Mouse (Mus musculus) mouse embryonic stem cell (cell line): ENCODE data around the gene Hist1h2bh.
"Not testable (repeated sequence)": the region's sequence is repeated elsewhere in the genome, so short reads cannot be mapped to it uniquely, and the experiment has no call there.

Experiments used
- in situ Hi-C, 2 experiments: fragments of 300-500 bp; cut with MboI; formaldehyde crosslinking; loops; 1 replicate in 1 of 2; 3 replicates in 1 of 2; pipeline ENCODE4 v1.14.3; 2019 to 2020; ENCODE audit warnings: low sequenced_read_pairs in 2 of 2, low pct_unique_long_range_greater_than_20kb in 1 of 2, mixed read lengths in 1 of 2; ENCODE audit not compliant: unreplicated experiment in 1 of 2

The Hist1h2bh gene

DNA sequence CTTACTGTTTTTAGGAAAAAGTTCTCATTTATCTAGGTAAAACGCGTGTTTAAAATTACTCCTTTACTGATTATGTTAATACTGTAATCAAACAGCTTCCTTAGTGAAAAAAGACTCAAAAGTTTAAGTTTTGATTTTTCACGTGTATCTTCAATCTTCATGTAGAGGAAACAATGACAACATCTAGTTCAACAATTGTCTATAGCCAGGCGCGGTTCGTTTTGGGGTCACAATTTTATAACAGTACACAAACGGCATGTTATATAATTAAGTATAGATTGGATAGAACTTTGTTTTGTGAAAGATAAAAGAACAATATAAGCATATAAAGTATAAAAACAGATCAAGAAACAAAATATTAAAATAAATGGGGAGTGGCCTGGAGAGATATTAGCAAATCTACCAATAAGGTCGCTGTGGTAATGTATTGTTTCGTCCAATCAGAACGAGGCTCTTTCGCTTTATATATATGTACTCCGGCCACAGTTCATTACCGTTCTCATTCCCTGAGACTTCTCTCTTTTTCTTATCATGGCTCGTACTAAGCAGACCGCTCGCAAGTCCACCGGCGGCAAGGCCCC lies 32.2 kb upstream of the Hist1h2bh start, which contains the start of gene Hist1h3d:
Gene Hist1h3d (plus strand): TSS at position 493 of the 581 bp plus-strand sequence.
- in situ Hi-C loops, result loop anchor here in 1 of 2 experiments (10.0 kb wide), 1 partner anchor 169 kb away; the partner anchor contains the start of genes Hist1h2bb and Hist1h3c

DNA sequence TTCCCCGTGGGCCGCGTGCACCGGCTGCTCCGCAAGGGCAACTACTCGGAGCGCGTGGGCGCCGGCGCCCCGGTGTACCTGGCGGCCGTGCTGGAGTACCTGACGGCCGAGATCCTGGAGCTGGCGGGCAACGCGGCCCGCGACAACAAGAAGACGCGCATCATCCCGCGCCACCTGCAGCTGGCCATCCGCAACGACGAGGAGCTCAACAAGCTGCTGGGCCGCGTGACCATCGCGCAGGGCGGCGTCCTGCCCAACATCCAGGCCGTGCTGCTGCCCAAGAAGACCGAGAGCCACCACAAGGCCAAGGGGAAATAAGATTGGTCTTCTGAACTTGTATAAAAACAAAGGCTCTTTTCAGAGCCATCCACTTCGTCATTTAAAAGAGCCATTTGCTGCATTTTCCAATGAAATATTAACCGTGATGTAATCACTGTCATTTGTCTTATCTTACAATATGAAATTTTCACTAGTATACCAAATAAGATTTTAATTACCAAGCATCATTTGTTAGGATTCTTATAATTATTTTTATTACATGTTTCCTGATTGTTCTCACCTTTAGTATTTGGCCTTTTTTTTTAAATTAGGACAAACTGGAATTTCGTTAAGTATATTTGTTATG lies 31.5 kb upstream of the Hist1h2bh start:
- in situ Hi-C loops, result loop anchor here in 1 of 2 experiments (10.0 kb wide), 1 partner anchor 170 kb away; the partner anchor contains the start of genes Hist1h2bb and Hist1h3c

DNA sequence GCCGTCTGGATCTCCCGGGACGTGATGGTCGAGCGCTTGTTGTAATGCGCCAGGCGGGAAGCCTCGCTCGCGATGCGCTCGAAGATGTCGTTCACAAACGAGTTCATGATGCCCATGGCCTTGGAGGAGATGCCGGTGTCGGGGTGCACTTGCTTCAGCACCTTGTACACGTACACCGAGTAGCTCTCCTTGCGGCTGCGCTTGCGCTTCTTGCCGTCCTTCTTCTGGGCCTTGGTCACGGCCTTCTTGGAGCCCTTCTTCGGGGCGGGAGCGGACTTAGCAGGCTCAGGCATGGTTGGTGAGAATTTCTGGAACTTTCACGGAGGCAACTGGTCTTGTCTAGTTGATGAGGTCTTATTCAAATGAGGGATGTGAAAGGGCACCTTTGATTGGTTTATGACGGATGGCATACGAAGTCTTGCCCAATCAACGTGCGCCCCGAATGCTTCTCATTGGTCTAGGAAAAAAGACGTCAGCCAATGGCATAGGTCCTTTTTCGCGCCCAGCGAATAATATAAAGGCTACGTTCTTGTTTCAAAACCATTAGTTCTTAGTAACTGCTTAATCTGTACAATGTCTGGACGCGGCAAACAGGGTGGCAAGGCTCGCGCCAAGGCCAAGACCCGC lies 30.8 kb upstream of the Hist1h2bh start, which contains the start of the genes Hist1h2bf and Hist1h2ad:
Gene Hist1h2bf (minus strand): TSS at position 299 of the 627 bp plus-strand sequence.
Gene Hist1h2ad (plus strand): TSS at position 484 of the 627 bp plus-strand sequence.
- in situ Hi-C loops, result loop anchor here in 1 of 2 experiments (10.0 kb wide), 1 partner anchor 171 kb away; the partner anchor contains the start of genes Hist1h2bb and Hist1h3c

DNA sequence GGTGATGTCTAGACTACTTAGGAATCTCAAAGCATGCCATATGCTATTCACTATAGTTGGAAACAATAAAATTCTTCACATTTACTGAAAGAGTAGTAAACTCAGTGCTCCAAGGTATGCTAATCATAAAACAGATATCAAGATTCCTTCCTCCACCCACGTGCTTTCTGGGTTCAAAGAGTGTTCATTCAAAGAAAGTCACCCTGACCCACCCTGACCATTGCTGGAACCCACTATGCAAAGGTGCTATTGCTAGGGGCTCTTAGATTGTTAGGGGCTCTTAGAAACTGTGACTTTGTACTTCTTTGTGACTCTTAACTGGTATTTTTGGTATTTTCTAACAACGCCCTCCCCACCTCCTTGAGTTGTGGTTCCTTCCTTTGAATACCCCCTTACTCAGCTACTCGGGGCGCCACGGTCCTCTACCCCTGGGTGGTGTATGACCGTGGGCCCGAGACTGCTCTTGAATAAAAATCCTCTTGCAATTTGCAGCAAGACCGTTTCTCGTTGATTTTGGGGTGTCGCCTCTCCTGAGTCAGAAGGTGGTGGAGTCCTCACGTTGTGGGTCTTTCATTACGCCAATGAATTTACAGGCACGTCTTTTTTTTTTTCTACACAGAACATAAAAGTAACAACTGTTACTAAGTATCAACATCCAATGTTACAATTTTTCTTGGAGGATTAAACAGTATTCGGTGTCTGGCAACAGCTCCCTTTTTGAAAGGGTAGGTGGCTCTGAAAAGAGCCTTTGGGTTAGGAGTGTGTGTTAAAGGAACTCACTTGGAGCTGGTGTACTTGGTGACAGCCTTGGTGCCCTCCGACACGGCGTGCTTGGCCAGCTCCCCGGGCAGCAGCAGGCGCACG lies 30.1 kb upstream of the Hist1h2bh start:
- in situ Hi-C loops, result loop anchor here in 1 of 2 experiments (10.0 kb wide), 1 partner anchor 172 kb away; the partner anchor contains the start of genes Hist1h2bb and Hist1h3c

DNA sequence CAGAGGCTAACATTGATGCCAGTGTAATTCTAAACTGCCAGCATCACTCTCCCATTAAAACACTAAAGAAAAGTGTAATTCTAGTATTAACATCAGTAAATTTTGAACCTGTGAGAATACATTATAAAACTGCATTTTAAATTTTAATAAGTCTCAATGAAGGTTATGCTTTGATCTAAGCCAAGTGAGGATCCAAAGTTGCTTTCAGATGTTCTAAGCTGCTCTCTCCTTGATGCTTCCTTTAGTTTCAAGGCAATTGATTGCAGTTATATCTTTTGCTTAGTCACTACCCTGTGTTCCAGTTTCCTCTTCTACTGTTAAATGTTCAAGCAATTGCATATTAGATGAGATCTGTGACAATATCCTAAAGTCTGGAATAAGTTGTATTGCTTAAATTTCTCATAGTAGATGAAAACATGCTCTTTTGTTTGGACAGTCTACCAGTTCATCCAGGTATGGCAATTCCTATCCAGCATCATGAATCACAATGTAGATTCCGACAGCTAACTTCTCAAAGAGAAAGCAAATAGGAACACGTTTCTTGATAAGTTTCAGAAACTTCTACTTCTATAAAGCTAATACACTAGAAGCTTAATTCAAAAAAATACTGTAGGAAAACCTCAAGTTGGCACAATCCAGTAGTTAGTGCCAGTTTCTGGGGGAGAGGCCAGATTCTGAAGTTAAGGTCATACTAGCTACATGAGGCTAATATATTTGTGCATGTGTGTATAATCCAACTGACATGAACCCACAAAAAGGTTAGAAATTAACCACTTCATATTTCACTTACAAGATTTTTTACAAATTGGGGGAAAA lies 29.2 kb upstream of the Hist1h2bh start:
- in situ Hi-C loops, result loop anchor here in 1 of 2 experiments (10.0 kb wide), 1 partner anchor 172 kb away; the partner anchor contains the start of genes Hist1h2bb and Hist1h3c

DNA sequence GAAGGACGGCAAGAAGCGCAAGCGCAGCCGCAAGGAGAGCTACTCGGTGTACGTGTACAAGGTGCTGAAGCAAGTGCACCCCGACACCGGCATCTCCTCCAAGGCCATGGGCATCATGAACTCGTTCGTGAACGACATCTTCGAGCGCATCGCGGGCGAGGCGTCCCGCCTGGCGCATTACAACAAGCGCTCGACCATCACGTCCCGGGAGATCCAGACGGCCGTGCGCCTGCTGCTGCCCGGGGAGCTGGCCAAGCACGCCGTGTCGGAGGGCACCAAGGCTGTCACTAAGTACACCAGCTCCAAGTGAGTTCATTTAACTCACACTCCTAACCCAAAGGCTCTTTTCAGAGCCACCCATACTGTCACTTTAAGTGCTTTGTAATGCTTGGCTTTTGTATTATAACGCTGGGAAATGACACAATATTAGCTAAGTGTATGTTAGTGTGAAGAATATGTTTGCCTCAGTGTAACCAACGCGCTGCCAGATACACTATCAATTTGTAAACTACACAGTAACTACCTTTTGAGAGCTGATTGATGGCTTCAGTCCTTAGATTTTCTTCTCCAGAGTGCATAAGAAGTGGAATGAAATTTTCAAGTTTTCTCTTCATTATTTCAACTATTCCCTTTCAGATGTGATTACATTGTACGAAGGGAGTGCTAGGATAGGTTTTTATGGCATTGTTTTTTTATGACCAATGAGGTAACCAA lies 28.5 kb upstream of the Hist1h2bh start:
- in situ Hi-C loops, result loop anchor here in 1 of 2 experiments (10.0 kb wide), 1 partner anchor 173 kb away; the partner anchor contains the start of genes Hist1h2bb and Hist1h3c

DNA sequence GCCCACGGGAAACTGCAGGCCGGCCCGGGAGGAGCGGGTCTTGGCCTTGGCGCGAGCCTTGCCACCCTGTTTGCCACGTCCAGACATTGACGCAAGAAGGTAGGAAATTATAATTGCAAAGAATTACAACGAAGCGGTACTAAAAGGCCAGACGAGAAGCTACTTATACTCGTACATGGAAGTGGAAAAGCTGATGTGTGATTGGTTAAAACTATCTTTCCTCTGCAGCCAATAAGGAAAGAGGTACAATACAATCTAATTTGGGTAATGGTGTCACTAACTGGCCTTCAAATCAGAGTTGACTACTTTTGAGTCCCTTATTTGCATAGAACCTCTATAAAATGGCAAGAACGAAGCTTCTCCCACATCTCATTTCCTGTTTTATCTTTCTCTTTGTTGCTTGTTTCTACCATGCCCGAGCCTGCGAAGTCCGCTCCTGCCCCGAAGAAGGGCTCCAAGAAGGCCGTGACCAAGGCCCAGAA lies 27.9 kb upstream of the Hist1h2bh start, which contains the start of the genes Hist1h2ae and Hist1h2bg:
Gene Hist1h2ae (minus strand): TSS at position 199 of the 482 bp plus-strand sequence.
Gene Hist1h2bg (plus strand): TSS at position 375 of the 482 bp plus-strand sequence.
- in situ Hi-C loops, result loop anchor here in 1 of 2 experiments (10.0 kb wide), 1 partner anchor 174 kb away; the partner anchor contains the start of genes Hist1h2bb and Hist1h3c

DNA sequence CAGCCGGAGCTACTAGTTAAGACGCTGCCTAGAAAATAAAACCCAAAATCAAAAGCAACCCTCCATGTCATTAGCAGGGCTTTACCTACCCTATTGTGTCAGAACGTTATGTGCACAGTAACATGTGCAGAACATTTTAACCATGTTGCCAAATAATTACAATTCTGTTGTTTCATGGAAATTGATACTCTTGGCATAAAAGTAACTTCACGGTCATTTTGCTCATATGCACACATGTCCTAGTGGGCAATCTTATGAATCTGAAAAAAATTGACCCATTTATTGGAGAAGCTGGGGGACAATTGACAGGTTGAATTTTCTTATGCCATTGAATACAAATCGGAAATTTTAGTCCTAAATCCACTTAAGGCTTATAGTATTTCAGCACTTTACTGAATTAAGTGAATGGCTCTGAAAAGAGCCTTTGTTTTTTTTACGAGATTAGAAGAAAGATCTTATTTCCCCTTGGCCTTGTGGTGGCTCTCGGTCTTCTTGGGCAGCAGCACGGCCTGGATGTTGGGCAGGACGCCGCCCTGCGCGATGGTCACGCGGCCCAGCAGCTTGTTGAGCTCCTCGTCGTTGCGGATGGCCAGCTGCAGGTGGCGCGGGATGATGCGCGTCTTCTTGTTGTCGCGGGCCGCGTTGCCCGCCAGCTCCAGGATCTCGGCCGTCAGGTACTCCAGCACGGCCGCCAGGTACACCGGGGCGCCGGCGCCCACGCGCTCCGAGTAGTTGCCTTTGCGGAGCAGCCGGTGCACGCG lies 27.2 kb upstream of the Hist1h2bh start:
- in situ Hi-C loops, result loop anchor here in 1 of 2 experiments (10.0 kb wide), 1 partner anchor 174 kb away; the partner anchor contains the start of genes Hist1h2bb and Hist1h3c

DNA sequence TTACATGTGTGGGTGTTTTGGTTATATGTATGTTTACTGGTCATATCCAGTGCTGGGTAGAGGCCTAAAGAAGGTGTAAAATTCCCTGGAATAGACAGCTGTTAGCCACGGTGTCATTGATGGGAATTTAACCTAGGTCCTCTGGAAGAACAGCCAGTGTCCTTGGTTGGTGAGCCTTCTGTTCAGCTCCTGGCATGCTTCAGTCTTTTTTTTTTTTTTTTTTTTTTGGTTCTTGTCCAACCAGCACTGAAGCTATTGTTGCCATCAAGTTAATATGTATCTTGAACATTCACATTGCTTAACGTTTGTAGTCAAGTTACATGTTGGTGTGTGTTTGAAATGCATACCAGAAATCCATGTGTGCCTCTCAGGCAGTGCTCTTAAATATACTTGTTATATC lies 21.3 kb upstream of the Hist1h2bh start:
- in situ Hi-C loops, result no loop called here

DNA sequence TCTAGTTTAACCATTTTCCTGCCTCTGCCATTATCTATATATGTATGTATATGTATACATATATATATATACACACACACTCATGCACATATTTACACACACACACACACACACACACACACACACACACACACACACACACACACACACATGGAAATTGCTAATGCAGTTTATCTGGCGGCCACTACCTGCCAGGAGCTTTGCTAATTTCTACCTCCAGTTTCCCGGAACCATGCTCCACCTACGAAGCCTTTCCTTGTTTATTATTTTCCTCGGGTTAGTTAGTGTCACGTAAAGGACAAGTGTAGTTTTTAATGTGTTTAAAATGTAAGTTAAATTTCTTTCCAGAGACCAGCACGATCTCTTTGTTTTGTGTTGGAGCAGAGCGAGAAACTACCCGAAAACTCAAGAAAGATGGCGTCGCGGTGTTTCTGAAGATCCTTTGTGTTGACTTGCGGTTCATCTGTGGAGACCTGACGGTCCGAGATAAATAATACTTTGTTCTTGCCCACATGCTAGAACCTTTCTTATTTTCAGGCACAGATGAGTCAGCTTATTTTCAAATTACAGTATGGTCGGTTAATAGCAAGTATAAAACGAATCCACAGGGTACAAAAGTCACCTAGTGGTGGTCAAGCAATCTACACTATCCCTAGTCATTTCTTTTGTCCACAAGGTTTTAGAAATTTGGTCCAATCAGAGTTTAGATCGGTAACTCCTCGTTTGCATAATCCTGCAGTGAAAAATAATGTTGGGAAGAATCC lies 19.7 kb upstream of the Hist1h2bh start:
- in situ Hi-C loops, result no loop called here

DNA sequence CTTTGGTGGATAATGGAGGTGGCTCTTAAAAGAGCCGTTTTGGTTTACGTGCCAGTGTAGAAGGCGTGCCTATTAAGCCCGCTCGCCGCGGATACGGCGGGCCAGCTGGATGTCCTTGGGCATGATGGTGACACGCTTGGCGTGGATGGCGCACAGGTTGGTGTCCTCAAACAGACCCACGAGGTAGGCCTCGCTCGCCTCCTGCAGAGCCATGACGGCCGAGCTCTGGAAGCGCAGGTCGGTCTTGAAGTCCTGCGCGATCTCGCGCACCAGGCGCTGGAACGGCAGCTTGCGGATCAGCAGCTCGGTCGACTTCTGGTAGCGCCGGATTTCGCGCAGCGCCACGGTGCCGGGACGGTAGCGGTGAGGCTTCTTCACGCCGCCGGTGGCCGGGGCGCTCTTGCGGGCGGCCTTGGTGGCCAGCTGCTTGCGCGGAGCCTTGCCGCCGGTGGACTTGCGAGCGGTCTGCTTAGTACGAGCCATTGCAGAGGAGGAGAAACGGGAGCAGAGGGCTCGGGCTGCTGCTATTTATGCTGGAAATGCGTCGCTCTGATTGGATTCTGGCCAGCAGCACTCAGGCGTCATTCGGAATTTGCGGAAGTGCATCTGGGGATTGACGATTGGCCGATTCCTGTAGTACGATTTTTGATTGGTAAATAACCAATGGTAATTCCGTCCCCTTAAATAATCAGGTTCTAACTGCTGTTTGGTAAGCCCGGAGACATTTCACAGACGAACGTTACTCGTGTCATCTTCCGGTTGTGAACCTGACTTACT lies 18.9 kb upstream of the Hist1h2bh start, which contains the start of gene Hist1h3e:
Gene Hist1h3e (minus strand): TSS at position 487 of the 777 bp plus-strand sequence.
- in situ Hi-C loops, result not testable (repeated sequence)

DNA sequence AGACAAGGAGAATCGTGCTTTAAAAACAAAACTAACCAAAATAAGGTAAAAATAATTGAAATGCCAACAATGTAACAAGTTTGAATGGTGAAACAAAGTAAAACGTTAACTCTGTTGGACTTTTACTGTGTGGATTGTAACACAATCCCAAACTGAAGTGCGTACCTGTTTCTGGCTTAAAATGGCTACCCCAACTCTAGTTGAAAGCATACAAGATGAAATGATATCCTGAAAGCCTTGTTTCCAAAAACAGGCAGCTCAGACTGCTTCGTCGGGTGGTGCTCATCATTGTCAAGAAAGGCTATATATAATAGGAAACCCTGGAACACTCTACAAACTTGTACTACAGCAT lies 18.3 kb upstream of the Hist1h2bh start:
- in situ Hi-C loops, result not testable (repeated sequence)

DNA sequence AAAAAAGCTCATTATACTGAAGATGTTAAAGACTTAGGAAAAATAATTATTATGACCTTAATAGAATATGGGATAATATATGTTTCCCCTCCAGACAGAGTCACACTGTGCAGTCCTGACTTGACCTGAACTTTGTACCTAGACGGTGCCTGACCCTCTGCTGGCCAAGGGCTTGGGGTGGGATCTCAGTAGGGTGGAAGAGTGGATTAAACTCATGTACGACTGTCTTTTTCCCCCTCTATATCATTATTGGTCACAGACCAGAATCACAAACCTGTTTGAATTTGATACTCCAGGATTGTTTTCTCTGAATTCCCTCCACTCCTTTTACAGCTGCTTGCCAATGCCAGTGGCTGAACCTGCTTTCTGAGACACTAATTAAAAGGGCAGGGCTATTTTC lies 17.5 kb upstream of the Hist1h2bh start:
- in situ Hi-C loops, result not testable (repeated sequence)

DNA sequence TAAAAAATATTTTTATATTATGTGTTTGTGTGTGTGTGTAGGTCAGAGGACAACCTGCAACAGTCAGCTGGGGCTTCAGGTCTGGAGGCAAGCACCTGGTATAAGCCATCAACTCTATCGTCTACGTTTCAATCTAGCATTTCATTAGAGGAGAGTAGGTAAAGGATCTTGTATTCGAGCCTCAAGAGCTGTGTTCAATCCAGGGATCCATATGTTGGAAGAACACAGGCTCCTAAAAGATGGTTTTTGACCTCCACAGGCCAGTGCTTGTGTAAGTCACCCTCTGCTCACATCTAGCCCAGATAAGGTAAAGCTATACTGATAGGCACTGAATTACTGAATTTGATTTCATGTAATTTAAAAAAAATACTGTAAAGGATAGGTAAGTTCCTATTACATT lies 13.7 kb upstream of the Hist1h2bh start:
- in situ Hi-C loops, result no loop called here
